Mouse (Mus musculus) G1E-ER4 (cell line): ENCODE data around the gene Gpbp1. TPM values are rescaled to one million over a fixed set of nuclear protein-coding genes. Genes with fewer than 3 reads are reported as not detected.

Experiments
- GATA1 ChIP-seq: IDR thresholded peaks from one replicate; pipeline ENCODE4 v1.8.0; 2012; ENCODE audit warnings: low read length, inconsistent platforms
- polyA plus RNA-seq: library from polyadenylated mRNA; stranded (reverse); fragments of >175 nt; gene quantifications from 2 replicates; pipeline ENCODE4 v1.2.3, GENCODE M21; 2012

Gene Gpbp1
- 7.9 and 12.8 TPM in 2 replicates for polyA plus RNA-seq

GRCm38 (mm10) chr13:111489802-111490723 lies at the start of gene Gpbp1:
Gene Gpbp1 (minus strand): TSS chr13:111490111.
- no peak for TF ChIP-seq GATA1

- TF ChIP-seq GATA1 = no peak
Measured at GRCm38 (mm10) chr13:111537718-111538117, 47.8 kb upstream of the Gpbp1 start.

DNA sequence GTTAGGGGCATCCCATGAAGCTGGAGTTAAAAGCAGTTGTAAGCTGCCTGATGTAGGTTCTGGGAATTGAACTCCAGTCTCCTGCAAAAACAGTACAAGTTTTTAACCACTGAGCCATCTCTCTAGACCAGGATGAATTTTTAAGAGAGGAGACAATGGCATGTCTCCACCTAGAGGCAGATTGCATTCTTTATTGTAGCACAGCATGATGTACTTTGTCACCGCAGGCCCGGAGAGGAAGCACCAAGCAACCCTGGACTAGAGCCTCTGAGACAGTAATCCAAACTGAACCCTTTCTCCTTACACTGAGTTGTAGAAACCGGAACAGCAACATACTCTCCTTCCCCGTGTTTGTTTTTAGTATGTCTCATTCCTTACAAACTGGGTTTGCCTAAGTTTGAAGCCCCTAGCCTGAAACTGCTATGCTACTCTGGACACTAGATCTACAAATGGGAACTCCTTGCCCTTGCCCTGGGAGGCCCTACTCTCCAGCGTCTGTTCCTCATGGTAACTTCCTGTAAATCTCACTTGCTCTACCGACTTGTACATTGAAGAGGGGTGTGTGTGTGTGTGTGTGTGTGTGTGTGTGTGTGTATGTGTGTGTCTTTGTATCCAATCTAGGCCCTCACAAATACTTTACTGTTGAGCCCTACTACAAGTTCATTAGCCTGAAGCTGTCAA lies 46.4 kb upstream of the Gpbp1 start:
- TF ChIP-seq GATA1 = no peak

DNA sequence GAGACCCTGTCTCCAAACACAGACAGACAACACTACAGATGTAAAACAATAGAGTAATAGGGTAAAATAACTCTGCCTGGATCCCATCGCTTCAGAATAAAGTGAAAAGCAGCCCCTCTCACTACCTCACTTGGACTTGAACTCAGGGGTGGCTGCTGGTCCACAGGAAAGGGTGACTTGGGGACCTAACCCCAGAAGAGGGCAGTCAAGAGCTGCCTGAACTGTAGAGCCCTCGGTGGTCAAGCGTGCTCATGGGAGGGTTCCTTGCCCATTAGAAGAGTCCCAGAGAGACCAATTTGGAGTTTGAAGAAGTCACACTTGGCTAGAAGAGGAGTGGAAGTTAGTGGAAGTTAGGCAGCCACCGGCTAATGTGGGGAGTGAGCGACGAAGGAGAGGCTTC lies 44.2 kb upstream of the Gpbp1 start:
- no peak for TF ChIP-seq GATA1

DNA sequence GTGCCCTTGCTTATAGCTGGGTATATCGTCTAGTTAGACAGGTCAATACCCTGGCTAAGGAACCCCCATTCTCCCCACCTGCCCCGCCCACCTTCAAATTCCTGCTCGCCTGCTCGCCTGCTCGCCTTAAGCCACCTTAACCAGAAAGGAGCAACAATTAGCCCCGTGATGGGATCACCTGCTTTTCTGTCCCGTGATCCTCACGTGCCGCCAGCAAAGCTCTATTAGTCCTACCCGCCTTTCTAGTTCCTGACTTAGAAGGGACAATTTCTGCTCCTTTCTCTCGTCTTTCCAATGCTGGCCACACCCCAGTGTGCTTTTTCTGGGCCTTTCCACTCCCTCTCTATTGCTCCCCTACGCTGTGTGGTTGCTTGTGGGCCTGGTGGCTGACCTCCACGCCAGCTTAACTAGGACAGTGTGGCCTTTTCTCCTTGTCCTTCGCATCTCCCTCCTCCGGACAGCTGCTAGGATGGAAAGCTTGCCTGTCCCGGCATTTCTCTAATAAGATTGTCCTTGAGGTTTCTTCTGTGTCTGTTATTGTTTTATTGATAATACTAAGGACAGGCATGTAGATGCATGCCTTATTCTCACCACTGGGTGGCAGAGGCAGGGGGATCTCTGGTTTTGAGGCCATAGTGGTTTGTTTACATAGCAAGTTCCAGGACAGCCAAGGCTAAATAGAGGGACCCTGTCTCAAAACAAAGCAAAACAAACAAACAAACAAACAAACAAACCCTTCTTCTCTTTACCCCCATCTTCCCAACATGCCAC lies 42.5 kb upstream of the Gpbp1 start:
- no peak for TF ChIP-seq GATA1

DNA sequence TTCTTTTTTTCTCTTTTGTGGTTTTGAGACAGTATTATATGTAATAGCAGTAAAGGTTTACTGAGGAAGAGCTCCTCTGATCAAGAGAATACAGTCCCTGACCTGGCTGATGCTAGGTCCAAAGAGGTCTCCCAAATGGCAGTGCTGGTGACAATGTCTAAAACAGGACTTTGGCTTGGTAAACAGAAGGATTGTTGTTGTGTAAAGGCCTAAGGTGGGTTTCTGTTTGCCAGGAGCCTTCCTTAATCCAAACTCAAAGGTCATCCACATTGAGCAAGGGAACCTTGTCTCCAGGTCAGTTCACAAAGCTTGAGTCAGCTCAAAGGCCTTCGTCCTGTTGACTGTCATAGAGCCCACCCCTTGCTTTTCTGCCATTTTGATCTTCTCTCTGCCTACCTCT lies 41.8 kb upstream of the Gpbp1 start:
- TF ChIP-seq GATA1 = no peak

DNA sequence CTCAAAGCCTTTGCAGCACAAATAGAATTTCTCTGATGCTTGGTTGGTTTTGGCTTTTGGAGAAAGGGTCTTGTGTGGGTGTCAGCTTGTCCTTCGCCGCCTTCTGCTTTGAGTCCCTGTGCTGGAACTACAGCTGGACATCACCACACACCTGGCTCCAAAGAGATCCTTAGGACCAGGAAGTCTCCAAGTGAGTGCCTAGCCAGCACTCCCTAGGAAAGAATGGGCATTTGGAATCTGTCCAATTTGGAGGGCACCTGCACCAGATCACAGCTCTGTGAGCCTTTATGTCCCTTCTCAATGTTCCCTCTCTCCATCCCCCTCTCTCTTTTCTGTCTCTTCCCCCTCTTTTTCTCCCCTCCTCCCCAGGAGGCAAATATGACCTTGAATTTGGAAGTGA lies 34.4 kb upstream of the Gpbp1 start:
- no peak for TF ChIP-seq GATA1

DNA sequence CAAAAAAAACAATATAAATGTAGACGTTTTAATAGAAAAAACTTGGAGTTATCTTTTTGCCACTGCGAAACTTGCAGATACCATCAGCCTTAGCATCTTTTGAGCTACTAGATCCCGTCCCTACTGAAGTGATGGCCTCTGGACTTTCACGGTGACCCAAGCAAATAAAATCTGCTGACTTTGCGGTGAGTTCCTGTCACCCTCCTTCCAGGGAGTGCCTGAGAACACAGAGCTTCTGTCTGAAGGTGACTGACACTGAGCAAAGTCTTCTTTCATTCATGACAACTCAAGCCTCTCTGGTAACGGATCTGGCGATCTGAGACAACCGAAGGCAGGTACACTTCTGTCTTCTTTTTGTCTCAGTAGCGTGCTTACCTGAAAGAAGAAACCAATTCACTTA lies 32.4 kb upstream of the Gpbp1 start:
- TF ChIP-seq GATA1 = no peak

DNA sequence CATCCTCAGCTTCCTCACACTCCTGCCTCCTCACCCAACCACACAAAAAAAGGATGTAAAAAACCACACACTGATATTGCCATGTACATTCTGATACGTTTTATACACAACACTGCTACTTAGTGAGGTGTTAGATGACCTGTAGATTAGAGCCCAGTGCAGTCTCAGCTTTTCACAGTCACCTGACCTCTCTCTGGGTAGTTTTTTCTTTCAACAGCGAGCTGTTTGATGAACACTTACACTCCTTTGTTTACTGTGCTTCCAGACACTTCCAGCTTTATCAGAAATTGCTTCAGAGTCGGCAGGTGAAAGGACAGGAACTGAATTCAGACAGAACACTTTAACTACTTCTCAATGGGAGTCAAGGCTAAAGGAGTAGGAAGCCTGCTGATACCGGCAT lies 30.5 kb upstream of the Gpbp1 start:
- TF ChIP-seq GATA1 = no peak

DNA sequence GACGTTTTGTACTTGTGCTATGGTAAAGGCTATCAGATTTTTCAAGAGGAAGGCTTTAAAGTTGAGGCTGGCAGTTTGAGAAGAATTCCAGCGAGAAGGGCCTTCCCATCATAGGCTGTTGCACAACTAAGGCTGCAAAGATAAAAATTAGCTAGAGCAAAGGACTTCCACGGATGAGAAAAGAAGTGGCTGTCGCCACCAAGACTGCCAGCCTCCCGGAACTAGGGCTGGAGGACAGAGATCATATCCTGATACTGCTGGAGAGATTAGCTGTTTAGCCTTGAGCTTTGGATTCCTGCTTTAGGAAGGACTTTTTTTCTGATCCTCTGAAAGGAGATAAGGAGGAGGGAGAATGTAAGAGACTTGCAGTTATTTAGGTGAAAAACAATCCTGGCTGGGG lies 28.4 kb upstream of the Gpbp1 start:
- TF ChIP-seq GATA1 = no peak

DNA sequence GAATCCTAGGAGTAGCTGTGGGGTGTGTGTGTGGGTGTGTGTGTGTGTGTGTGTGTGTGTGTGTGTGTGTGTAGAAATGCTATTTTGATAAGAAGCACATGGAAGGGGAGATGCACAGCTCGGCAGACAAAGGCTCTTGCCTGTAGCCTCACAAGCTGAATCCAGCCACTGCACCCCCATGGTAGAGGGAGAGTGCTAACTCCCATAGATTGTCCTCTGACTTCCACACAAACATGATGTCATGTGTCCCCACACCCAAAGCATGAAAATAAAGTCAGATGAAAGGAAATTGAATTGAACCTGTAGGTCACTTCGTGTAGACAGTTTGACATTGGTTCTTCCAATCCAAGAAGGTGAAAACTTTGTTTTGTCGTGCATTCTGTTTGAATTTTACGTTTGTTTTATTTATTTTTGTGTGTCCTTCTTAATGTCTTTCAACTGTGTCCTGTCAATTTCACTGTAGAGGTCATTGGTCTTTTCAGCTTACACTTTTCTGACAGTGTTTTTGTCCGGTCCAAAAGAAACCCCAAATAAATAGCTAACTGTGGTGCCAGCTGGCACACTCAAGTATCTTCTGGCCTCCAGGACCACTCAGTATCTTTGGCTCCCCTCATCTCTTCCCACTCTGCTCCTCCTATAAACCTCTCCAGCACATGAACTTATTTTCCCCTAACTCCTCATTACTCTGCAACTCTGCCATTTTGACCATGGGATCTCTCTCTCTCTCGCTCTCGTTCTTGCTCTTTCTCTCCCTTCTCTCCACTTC lies 26.7 kb upstream of the Gpbp1 start:
- TF ChIP-seq GATA1 = no peak

- TF ChIP-seq GATA1 = no peak
Measured at GRCm38 (mm10) chr13:111509385-111509784, 19.5 kb upstream of the Gpbp1 start.

GRCm38 (mm10) chr13:111508645-111509044 lies 18.7 kb upstream of the Gpbp1 start:
- no peak for TF ChIP-seq GATA1

DNA sequence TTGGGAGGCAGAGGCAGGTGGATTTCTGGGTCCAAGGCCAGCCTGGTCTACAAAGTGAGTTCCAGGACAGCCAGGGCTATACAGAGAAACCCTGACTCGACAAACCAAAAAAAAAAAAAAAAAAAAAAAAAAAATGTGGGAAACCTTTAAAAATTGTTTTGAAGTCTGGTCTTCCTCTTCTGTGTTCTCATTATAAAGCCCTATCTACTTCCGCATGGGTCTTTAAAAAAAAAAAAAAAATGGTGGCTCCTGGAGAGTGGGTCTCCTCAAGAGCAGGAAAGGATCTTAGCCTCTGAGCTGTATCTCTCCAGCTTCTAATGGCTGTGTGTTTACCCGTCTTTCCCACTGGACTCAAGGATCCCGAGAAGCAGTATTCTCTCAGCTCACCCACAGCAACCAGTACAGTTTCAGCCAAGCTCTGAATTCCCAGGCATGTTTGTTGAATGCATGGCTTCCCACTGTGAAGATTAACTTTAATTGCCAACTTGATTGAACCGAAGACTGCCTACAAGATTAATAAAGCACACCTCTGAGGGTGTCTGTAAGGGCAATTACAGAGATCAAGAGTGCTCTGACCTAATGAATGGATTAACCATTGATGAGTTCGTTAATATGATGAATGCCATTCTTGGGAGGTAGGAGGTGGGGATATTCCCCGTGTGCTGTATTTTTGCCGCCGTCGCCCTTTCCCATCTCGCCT lies 4.6 kb upstream of the Gpbp1 start:
- TF ChIP-seq GATA1 = no peak

DNA sequence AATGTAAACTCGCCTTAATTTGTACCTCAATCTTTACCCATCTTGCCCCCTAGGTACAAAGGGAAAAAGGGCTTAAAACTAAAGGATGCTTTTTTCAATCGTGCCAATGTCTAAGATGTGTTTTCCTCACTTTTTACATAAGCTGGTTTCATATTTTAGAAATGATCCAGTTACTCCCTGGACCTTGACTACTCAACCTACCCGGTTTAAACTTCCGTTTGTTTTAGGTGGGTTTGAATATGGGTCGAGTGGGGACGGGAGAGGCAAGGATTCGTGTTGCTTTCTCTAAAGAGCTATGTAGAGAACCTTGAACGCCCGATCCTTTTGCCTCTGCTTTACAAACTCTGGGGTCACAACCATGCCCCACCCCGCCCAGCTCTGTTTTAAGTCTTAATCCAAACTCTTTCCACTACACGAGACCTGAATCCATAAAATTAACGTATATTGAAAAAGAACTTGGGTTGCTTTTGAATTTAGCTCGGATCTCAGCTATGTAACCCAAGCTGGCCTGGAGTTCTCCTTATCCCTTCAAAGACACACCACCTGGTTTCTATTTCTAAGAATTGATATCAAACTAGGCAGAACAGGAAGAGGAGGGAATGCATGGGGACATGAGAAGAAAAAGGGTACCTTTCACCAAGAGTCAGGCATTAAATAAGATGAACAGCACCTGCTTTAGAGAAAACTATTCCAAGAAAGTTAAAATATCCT lies 1.3 kb upstream of the Gpbp1 start:
- TF ChIP-seq GATA1 = no peak
